Mouse (Mus musculus) lung, adult 2 months (tissue): Measurements from ENCODE around the gene Uhrf1bp1. TPM values are rescaled to one million over a fixed set of nuclear protein-coding genes. Genes with fewer than 3 reads are reported as not detected.
A peak's percentile ranks its signal among the peaks of the same experiment; 100 is the strongest.

Experiments
- DNase-seq: peaks from one replicate; pipeline ENCODE4 v3.0.0; 2022
- H3K4me1 ChIP-seq: fragments of 200-500 bp; 2 replicates; pipeline ENCODE4 v1.6.1; 2011; ENCODE audit warnings: low read length; ENCODE audit not compliant: control insufficient read depth, insufficient read depth
- H3K4me3 ChIP-seq: fragments of 200-500 bp; replicated peaks from 2 replicates; pipeline ENCODE3; 2011; ENCODE audit warnings: low read depth, mild to moderate bottlenecking, control low read depth, low read length; ENCODE audit errors: extremely low read depth
- CTCF ChIP-seq: fragments of 200-500 bp; IDR thresholded peaks from 2 replicates; pipeline ENCODE4 v1.5.1; 2011; ENCODE audit warnings: mild to moderate bottlenecking, low read length, control low read depth; ENCODE audit not compliant: insufficient read depth
- POLR2A ChIP-seq: fragments of 200-500 bp; IDR thresholded peaks from 2 replicates; pipeline ENCODE4 v1.6.1; 2011; ENCODE audit warnings: low read depth, mild to moderate bottlenecking, control low read depth, low read length, borderline replicate concordance; ENCODE audit errors: extremely low read depth
- WGBS: fragments of 180-500 bp; shearing (Covaris S2); methylation state at CpG from one replicate; pipeline ENCODE4 v1.1.7; 2018; 5-methylcytosine and 5-hydroxymethylcytosine counted together
- polyA plus RNA-seq: library from polyadenylated mRNA; depleted of rRNA; stranded (reverse); fragments of >200 nt; gene quantifications from 2 replicates; pipeline ENCODE4 v1.2.3, GENCODE M21; 2012

Gene Uhrf1bp1
- polyA plus RNA-seq, 1 experiment = 8.4 TPM

DNA sequence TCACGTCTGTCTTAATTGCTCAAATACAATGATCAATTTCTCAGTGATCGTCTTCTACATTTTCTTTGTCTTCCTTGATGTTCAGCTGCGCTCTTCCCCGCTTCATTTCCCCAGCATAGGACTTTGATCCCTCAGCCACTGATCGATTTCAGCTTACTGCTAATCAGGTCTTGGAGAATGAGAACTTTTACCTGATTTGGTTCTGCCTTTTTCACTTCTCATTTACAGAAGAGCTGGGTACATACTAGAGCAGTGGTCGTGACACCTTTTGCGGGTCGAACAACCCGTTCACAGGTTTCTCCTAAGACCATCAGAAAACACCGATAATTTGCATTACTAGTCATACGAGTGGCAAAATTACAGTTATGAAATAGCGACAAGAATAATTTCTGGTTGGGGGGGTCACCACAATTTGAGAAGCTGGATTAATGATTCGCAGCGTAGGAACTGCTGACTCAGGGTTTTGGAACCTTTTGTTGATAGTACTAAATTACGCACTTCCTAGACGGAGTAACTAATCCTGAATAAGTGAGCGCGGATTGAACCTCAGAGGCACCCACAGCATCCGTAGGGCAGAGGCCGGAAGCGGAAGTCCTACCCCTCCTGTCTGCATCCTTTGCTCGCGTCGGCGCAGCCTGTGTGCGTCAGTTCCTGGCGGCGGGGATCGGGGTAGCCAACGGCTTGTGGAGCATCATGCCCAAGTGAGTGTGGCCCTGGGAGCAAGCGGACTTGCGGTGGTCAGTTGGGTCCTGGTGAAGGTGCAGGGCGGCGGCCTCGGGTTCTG lies 16.6 kb upstream of the Uhrf1bp1 start:
- peak overlapping the region; percentile 93 for H3K4me3 ChIP-seq
- peak; percentile 94 for DNase-seq
- TF ChIP-seq CTCF (no peak), POLR2A (peak; percentile 89)
- WGBS = 2% methylated on average over 35 of the region's 35 CpGs
- H3K4me1 ChIP-seq = peaks cover 2% of the 10 kb centered on the region; the same call in 1 of the 2 replicates

DNA sequence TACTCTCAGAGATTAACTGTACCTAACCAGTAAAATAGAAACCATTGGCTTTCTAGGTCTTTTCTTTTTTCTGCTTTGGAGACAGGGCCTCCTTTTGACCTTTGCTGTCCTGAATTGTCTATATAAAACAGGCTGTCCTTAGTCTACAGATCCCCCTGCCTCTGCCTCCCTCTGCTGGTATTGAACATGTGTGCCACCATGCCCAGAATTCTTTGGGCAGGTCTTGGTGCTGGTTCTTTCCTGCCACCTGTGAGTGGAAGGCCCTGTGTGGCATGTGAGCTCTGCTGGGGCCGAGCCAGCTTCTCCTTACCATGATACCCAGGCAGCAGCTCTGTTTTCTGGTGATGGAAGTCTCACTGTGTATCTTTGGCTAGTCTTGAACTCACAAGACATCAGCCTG lies 7.9 kb upstream of the Uhrf1bp1 start:
- H3K4me3 ChIP-seq = no peak overlapping the region
- H3K4me1 ChIP-seq = no peaks in the 10 kb centered on the region
- no peak for DNase-seq
- WGBS = 89% methylated on average over 1 of the region's 1 CpGs
- TF ChIP-seq CTCF (no peak), POLR2A (no peak)

DNA sequence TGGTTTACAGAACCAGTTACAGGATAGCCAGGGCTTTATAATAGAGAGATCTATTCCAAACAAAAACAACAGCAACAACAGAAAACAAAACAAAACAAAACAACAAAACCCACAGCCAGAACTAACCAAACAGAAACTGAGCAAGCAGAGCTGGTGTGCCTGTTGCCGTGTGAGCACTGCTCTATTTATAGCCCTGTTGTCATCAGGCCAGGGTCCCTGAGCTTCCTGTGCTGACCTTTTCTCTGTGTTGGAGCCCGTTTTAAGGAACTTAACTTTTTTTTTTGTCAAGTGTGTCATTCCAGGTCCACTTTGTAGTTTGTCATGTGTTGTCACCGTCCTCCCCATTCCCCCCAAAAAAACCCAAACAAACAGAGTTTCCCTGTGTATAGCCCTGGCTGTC lies 5.2 kb upstream of the Uhrf1bp1 start:
- Histone ChIP-seq H3K4me3 (no peak overlapping the region), H3K4me1 (no peaks in the 10 kb centered on the region)
- 30% methylated on average over 3 of the region's 3 CpGs for WGBS
- no peak for TF ChIP-seq CTCF
- no peak for TF ChIP-seq POLR2A
- no peak for DNase-seq

DNA sequence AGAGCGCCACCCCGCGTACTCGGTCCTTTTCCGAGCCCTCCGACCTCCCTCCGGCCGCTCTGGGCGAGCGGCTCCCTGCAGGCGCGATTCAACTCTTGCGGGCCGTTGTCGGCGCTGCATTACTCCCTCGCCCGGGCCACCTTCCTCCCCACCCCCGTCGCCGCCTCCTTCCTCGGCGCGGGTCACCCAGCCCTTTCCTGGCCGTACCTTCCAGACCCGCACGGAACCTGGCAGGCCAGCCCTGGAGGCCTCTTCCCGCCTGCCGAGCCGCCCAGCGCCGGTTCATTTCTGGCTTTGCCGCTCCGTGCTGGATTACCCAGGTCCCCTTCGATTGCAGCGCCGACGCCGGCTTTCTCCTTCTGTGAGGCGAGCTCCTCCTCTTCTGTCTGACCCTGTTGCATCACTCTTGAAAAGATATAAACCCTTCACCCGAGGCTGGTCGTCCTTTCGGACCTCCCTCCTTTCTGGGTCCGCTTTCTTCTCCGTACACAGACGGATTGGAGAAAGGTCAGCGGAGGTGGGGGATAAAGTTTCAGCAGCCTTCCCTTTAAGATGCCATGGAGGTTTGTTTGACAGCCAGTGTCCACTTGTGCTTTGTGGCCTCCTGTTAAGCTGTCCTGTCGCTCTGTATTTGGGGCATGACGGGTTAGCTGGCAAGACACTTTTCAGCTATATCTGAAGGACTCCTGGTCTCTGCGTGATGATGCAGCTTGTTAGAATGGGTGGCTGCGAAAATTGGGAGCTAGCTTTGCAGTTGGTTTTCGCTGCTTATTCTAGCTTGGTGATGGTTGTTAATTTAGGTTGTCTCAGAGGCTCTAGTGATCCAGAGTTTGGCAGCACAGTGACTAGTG lies 782 bp downstream of the Uhrf1bp1 start:
- DNase-seq = peak; percentile 68
- WGBS = 2% methylated on average over 52 of the region's 52 CpGs
- Histone ChIP-seq H3K4me3 (peak overlapping the region; percentile 82), H3K4me1 (peaks cover 5% of the 10 kb centered on the region; the same call in 1 of the 2 replicates)
- TF ChIP-seq CTCF (no peak), POLR2A (no peak)

GRCm38 (mm10) chr17:27857649-27858475 lies 1.6 kb downstream of the Uhrf1bp1 start:
- Histone ChIP-seq H3K4me1 (peaks cover 5% of the 10 kb centered on the region; the same call in 1 of the 2 replicates), H3K4me3 (no peak overlapping the region)
- WGBS = 37% methylated on average over 11 of the region's 11 CpGs
- no peak for TF ChIP-seq CTCF
- no peak for TF ChIP-seq POLR2A
- no peak for DNase-seq

DNA sequence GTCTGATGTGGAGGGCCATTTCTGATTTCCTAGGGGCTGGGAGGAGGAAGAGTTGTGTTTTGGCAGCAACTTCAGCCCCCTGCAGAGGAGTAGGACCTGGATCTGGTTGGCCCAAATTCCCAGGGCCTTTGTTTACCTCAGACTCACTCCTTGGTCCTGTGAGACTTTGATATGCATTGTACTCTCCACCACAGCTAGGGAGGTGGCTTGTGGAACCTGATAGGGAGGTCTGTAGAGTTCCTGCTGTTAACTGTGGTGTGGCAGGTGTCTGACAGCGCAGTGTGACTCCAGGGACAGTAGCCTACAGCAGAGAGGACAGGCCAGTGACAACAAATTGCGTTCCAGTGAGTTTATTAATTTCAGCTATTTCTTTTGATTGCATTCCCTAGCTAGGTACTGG lies 2.9 kb downstream of the Uhrf1bp1 start:
- TF ChIP-seq CTCF (no peak), POLR2A (no peak)
- peaks cover 5% of the 10 kb centered on the region; the same call in 1 of the 2 replicates for H3K4me1 ChIP-seq
- no peak overlapping the region for H3K4me3 ChIP-seq

DNA sequence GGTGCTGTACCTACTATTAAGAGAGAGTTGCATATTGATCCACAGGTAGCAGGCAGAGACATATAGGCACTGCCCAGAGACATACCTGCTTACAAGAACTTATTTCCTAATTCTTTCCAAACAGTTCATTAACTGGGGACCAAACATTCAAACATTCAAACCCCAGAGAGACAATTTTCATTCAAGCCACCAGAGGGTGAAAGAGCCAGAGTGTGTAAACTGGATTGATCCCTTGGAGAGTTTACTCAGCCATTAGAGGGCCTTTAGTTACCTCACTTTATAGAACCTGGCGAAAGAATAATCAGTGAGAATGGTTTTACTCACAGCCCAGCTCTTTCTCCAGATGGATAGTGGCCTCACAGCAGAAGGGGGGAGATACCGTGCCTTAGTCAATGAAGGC lies 9.2 kb downstream of the Uhrf1bp1 start:
- 70% methylated on average over 2 of the region's 2 CpGs for WGBS
- DNase-seq = no peak
- TF ChIP-seq CTCF (no peak), POLR2A (no peak)
- H3K4me3 ChIP-seq = no peak overlapping the region
- no peaks in the 10 kb centered on the region for H3K4me1 ChIP-seq

More for the DNA sequence above, 2.9 kb downstream of the Uhrf1bp1 start:
- DNase-seq = no peak
- 81% methylated on average over 2 of the region's 2 CpGs for WGBS

GRCm38 (mm10) chr17:27866737-27867136 lies 10.5 kb downstream of the Uhrf1bp1 start:
- no peak overlapping the region for H3K4me3 ChIP-seq
- 65% methylated on average over 4 of the region's 4 CpGs for WGBS
- DNase-seq = no peak
- no peaks in the 10 kb centered on the region for H3K4me1 ChIP-seq
- TF ChIP-seq CTCF (no peak), POLR2A (no peak)

GRCm38 (mm10) chr17:27871851-27872250 lies 15.6 kb downstream of the Uhrf1bp1 start:
- DNase-seq = no peak
- 68% methylated on average over 3 of the region's 3 CpGs for WGBS
- TF ChIP-seq POLR2A (no peak), CTCF (no peak)

GRCm38 (mm10) chr17:27873583-27873982 lies 17.3 kb downstream of the Uhrf1bp1 start:
- no peak for TF ChIP-seq CTCF
- no peak for TF ChIP-seq POLR2A
- 50% methylated on average over 3 of the region's 3 CpGs for WGBS
- no peak overlapping the region for H3K4me3 ChIP-seq
- no peaks in the 10 kb centered on the region for H3K4me1 ChIP-seq
- no peak for DNase-seq

More at GRCm38 (mm10) chr17:27871851-27872250, 15.6 kb downstream of the Uhrf1bp1 start:
- Histone ChIP-seq H3K4me1 (no peaks in the 10 kb centered on the region), H3K4me3 (no peak overlapping the region)
